Mouse (Mus musculus): ENCODE results near the gene Tspan9. TPM values are rescaled to one million over a fixed set of nuclear protein-coding genes. Genes with fewer than 3 reads are reported as not detected.

Gene Tspan9
- polyA plus RNA-seq, 1 experiment from 2014 or later = 127 TPM

GRCm38 (mm10) chr6:128132581-128132980, 10.8 kb downstream of the Tspan9 start:
- H3K4me2 ChIP-seq = no peak overlapping the region
- ATAC-seq (ENCODE audit: extremely low read depth, insufficient number of reproducible peaks, low FRiP score, low TSS enrichment) = no peak
- WGBS = 75% methylated on average over 6 of the region's 6 CpGs
- no peak overlapping the region for H3K4me3 ChIP-seq
- no peaks in the 10 kb centered on the region for H3K9me3 ChIP-seq
- 0 out of 2 replicates have a peak overlapping the region, but pooled peaks have one; percentile 8 for H3K9ac ChIP-seq
- H3K27me3 ChIP-seq (replicated peaks) = no peaks in the 10 kb centered on the region
- H3K4me1 ChIP-seq = peaks cover 81% of the 10 kb centered on the region
- peak overlapping the region; percentile 84; the same call in 1 of the 2 replicates for H3K27ac ChIP-seq (replicated peaks)
- peaks cover 12% of the 10 kb centered on the region for H3K36me3 ChIP-seq

GRCm38 (mm10) chr6:128131390-128131789, 12.0 kb downstream of the Tspan9 start:
- Histone ChIP-seq H3K4me2 (no peak overlapping the region), H3K27me3 (replicated peaks) (no peaks in the 10 kb centered on the region), H3K4me3 (no peak overlapping the region), H3K9ac (peak overlapping the region; percentile 37), H3K9me3 (no peaks in the 10 kb centered on the region), H3K4me1 (peaks cover 86% of the 10 kb centered on the region), H3K27ac (replicated peaks) (no peak overlapping the region), H3K36me3 (peaks cover 12% of the 10 kb centered on the region)
- ATAC-seq (ENCODE audit: extremely low read depth, insufficient number of reproducible peaks, low FRiP score, low TSS enrichment) = no peak
- 42% methylated on average over 2 of the region's 2 CpGs for WGBS

- Histone ChIP-seq H3K36me3 (peaks cover 12% of the 10 kb centered on the region), H3K9me3 (no peaks in the 10 kb centered on the region), H3K4me2 (no peak overlapping the region), H3K27ac (replicated peaks) (no peak overlapping the region), H3K4me3 (no peak overlapping the region), H3K9ac (no peak overlapping the region), H3K27me3 (replicated peaks) (no peaks in the 10 kb centered on the region), H3K4me1 (peaks cover 82% of the 10 kb centered on the region)
- WGBS = 84% methylated on average over 4 of the region's 4 CpGs
- no peak for ATAC-seq (ENCODE audit: extremely low read depth, insufficient number of reproducible peaks, low FRiP score, low TSS enrichment)
Measured at GRCm38 (mm10) chr6:128130686-128131085, 12.7 kb downstream of the Tspan9 start.

- no peaks in the 10 kb centered on the region for H3K27me3 ChIP-seq (replicated peaks)
- H3K4me3 ChIP-seq = no peak overlapping the region
- no peak overlapping the region for H3K27ac ChIP-seq (replicated peaks)
- peaks cover 82% of the 10 kb centered on the region for H3K4me1 ChIP-seq
- WGBS = 52% methylated on average over 5 of the region's 5 CpGs
- peaks cover 12% of the 10 kb centered on the region for H3K36me3 ChIP-seq
- no peaks in the 10 kb centered on the region for H3K9me3 ChIP-seq
- H3K9ac ChIP-seq = no peak overlapping the region
- ATAC-seq (ENCODE audit: extremely low read depth, insufficient number of reproducible peaks, low FRiP score, low TSS enrichment) = no peak
- no peak overlapping the region for H3K4me2 ChIP-seq
Measured at GRCm38 (mm10) chr6:128129382-128129781, 14.0 kb downstream of the Tspan9 start.

GRCm38 (mm10) chr6:128127312-128127711, 16.1 kb downstream of the Tspan9 start:
- peaks cover 12% of the 10 kb centered on the region for H3K36me3 ChIP-seq
- H3K4me2 ChIP-seq = no peak overlapping the region
- no peak overlapping the region for H3K9ac ChIP-seq
- no peak overlapping the region for H3K4me3 ChIP-seq
- no peaks in the 10 kb centered on the region for H3K27me3 ChIP-seq (replicated peaks)
- H3K9me3 ChIP-seq = no peaks in the 10 kb centered on the region
- 77% methylated on average over 3 of the region's 3 CpGs for WGBS
- H3K27ac ChIP-seq (replicated peaks) = no peak overlapping the region
- ATAC-seq (ENCODE audit: extremely low read depth, insufficient number of reproducible peaks, low FRiP score, low TSS enrichment) = no peak
- peaks cover 83% of the 10 kb centered on the region for H3K4me1 ChIP-seq

GRCm38 (mm10) chr6:128126876-128127275, 16.5 kb downstream of the Tspan9 start:
- Histone ChIP-seq H3K4me3 (no peak overlapping the region), H3K9ac (no peak overlapping the region), H3K27me3 (replicated peaks) (no peaks in the 10 kb centered on the region), H3K4me1 (peaks cover 84% of the 10 kb centered on the region), H3K27ac (replicated peaks) (no peak overlapping the region), H3K9me3 (no peaks in the 10 kb centered on the region), H3K36me3 (peaks cover 12% of the 10 kb centered on the region), H3K4me2 (no peak overlapping the region)
- 64% methylated on average over 4 of the region's 4 CpGs for WGBS
- ATAC-seq (ENCODE audit: extremely low read depth, insufficient number of reproducible peaks, low FRiP score, low TSS enrichment) = no peak

GRCm38 (mm10) chr6:128125464-128125863, 17.9 kb downstream of the Tspan9 start:
- peaks cover 86% of the 10 kb centered on the region for H3K4me1 ChIP-seq
- 62% methylated on average over 3 of the region's 3 CpGs for WGBS
- H3K4me2 ChIP-seq = no peak overlapping the region
- no peak for ATAC-seq (ENCODE audit: extremely low read depth, insufficient number of reproducible peaks, low FRiP score, low TSS enrichment)
- H3K27me3 ChIP-seq (replicated peaks) = no peaks in the 10 kb centered on the region
- no peak overlapping the region for H3K4me3 ChIP-seq
- peak overlapping the region; percentile 86 for H3K27ac ChIP-seq (replicated peaks)
- peaks cover 17% of the 10 kb centered on the region for H3K36me3 ChIP-seq
- no peaks in the 10 kb centered on the region for H3K9me3 ChIP-seq
- H3K9ac ChIP-seq = no peak overlapping the region

GRCm38 (mm10) chr6:128124222-128124971, 19.0 kb downstream of the Tspan9 start:
- peak overlapping the region; percentile 86 for H3K27ac ChIP-seq (replicated peaks)
- 0 out of 2 replicates have a peak overlapping the region, but pooled peaks have one; percentile 12 for H3K4me3 ChIP-seq
- 13% methylated on average over 10 of the region's 10 CpGs for whole genome bisulfite sequencing
- peaks cover 89% of the 10 kb centered on the region for H3K4me1 ChIP-seq
- H3K9ac ChIP-seq = peak overlapping the region; percentile 62
- peak overlapping the region; percentile 52 for H3K4me2 ChIP-seq
- H3K9me3 ChIP-seq = no peaks in the 10 kb centered on the region
- ATAC-seq (ENCODE audit: extremely low read depth, insufficient number of reproducible peaks, low FRiP score, low TSS enrichment) = peak; percentile 47; the same call in 1 of the 2 replicates
- no peaks in the 10 kb centered on the region for H3K27me3 ChIP-seq (replicated peaks)
- H3K36me3 ChIP-seq = peaks cover 22% of the 10 kb centered on the region

- no peak overlapping the region for H3K4me3 ChIP-seq
- 26% methylated on average over 5 of the region's 5 CpGs for WGBS
- peaks cover 78% of the 10 kb centered on the region for H3K4me1 ChIP-seq
- peak overlapping the region; percentile 86 for H3K27ac ChIP-seq (replicated peaks)
- H3K27me3 ChIP-seq (replicated peaks) = no peaks in the 10 kb centered on the region
- no peak for ATAC-seq (ENCODE audit: extremely low read depth, insufficient number of reproducible peaks, low FRiP score, low TSS enrichment)
- peaks cover 22% of the 10 kb centered on the region for H3K36me3 ChIP-seq
- peak overlapping the region; percentile 22; the same call in 1 of the 2 replicates for H3K4me2 ChIP-seq
- no peaks in the 10 kb centered on the region for H3K9me3 ChIP-seq
- peak overlapping the region; percentile 66 for H3K9ac ChIP-seq
Measured at GRCm38 (mm10) chr6:128122127-128122526, 21.3 kb downstream of the Tspan9 start.

GRCm38 (mm10) chr6:128121691-128122090, 21.7 kb downstream of the Tspan9 start:
- Histone ChIP-seq H3K27ac (replicated peaks) (peak overlapping the region; percentile 86), H3K9me3 (no peaks in the 10 kb centered on the region), H3K4me3 (no peak overlapping the region), H3K36me3 (peaks cover 22% of the 10 kb centered on the region), H3K27me3 (replicated peaks) (no peaks in the 10 kb centered on the region), H3K4me2 (0 out of 2 replicates have a peak overlapping the region, but pooled peaks have one; percentile 8), H3K4me1 (peaks cover 78% of the 10 kb centered on the region), H3K9ac (peak overlapping the region; percentile 66)
- 74% methylated on average over 5 of the region's 5 CpGs for WGBS
- ATAC-seq (ENCODE audit: extremely low read depth, insufficient number of reproducible peaks, low FRiP score, low TSS enrichment) = no peak

- H3K36me3 ChIP-seq = peaks cover 22% of the 10 kb centered on the region
- H3K27me3 ChIP-seq (replicated peaks) = no peaks in the 10 kb centered on the region
- H3K27ac ChIP-seq (replicated peaks) = peak overlapping the region; percentile 86
- no peak for ATAC-seq (ENCODE audit: extremely low read depth, insufficient number of reproducible peaks, low FRiP score, low TSS enrichment)
- WGBS = 34% methylated on average over 12 of the region's 12 CpGs
- H3K4me2 ChIP-seq = peak overlapping the region; percentile 18; the same call in 1 of the 2 replicates
- H3K9ac ChIP-seq = peak overlapping the region; percentile 52
- H3K4me3 ChIP-seq = no peak overlapping the region
- H3K4me1 ChIP-seq = peaks cover 85% of the 10 kb centered on the region
- H3K9me3 ChIP-seq = no peaks in the 10 kb centered on the region
Measured at GRCm38 (mm10) chr6:128120806-128121205, 22.6 kb downstream of the Tspan9 start.

All from heart, embryonic 13.5 days (tissue).